Mouse (Mus musculus): ENCODE results near the gene Gpr83. TPM values are rescaled to one million over a fixed set of nuclear protein-coding genes. Genes with fewer than 3 reads are reported as not detected.

Gene Gpr83
- total and polyA plus RNA-seq, 2 experiments from 2014 or later = 3.8 to 4.6 TPM

- Histone ChIP-seq H3K9me3 (ENCODE audit: low read length) (no peaks in the 10 kb centered on the region), H3K4me3 (ENCODE audit: low read depth, low read length) (no peak overlapping the region), H3K4me1 (ENCODE audit: insufficient read depth, low read length) (no peaks in the 10 kb centered on the region), H3K36me3 (ENCODE audit: insufficient read depth, low read length) (no peaks in the 10 kb centered on the region), H3K27ac (ENCODE audit: low read depth, low read length) (no peak overlapping the region), H3K9ac (replicated peaks; ENCODE audit: low read length, poor library complexity, severe bottlenecking) (no peak overlapping the region), H3K4me2 (ENCODE audit: low read depth, low read length, poor library complexity, severe bottlenecking) (no peak overlapping the region), H3K27me3 (ENCODE audit: insufficient read depth, low read length) (no peaks in the 10 kb centered on the region)
- 85% methylated on average over 6 of the region's 6 CpGs for WGBS
- ATAC-seq (ENCODE audit: low FRiP score) = no peak
- TF ChIP-seq CTCF (IDR thresholded peaks at IDR 0.05) = no peak
- no peak for DNase-seq (ENCODE audit: low spot score)
Observed at GRCm38 (mm10) chr9:14887787-14888382, 27.9 kb downstream of the Gpr83 start.

- Histone ChIP-seq H3K9me3 (ENCODE audit: low read length) (no peaks in the 10 kb centered on the region), H3K27me3 (ENCODE audit: insufficient read depth, low read length) (no peaks in the 10 kb centered on the region), H3K27ac (ENCODE audit: low read depth, low read length) (no peak overlapping the region), H3K9ac (replicated peaks; ENCODE audit: low read length, poor library complexity, severe bottlenecking) (no peak overlapping the region), H3K36me3 (ENCODE audit: insufficient read depth, low read length) (no peaks in the 10 kb centered on the region), H3K4me2 (ENCODE audit: low read depth, low read length, poor library complexity, severe bottlenecking) (no peak overlapping the region), H3K4me1 (ENCODE audit: insufficient read depth, low read length) (no peaks in the 10 kb centered on the region), H3K4me3 (ENCODE audit: low read depth, low read length) (no peak overlapping the region)
- DNase-seq (ENCODE audit: low spot score) (no peak), ATAC-seq (ENCODE audit: low FRiP score) (no peak)
- TF ChIP-seq CTCF (IDR thresholded peaks at IDR 0.05) = no peak
- 74% methylated on average over 6 of the region's 6 CpGs for WGBS
Observed at GRCm38 (mm10) chr9:14888671-14889070, 28.7 kb downstream of the Gpr83 start.

- H3K4me2 ChIP-seq (ENCODE audit: low read depth, low read length, poor library complexity, severe bottlenecking) = no peak overlapping the region
- no peak overlapping the region for H3K27ac ChIP-seq (ENCODE audit: low read depth, low read length)
- 49% methylated on average over 3 of the region's 3 CpGs for WGBS
- ATAC-seq (ENCODE audit: low FRiP score) = no peak
- no peaks in the 10 kb centered on the region for H3K4me1 ChIP-seq (ENCODE audit: insufficient read depth, low read length)
- H3K9me3 ChIP-seq (ENCODE audit: low read length) = no peaks in the 10 kb centered on the region
- no peak for TF ChIP-seq CTCF (IDR thresholded peaks at IDR 0.05)
- no peaks in the 10 kb centered on the region for H3K36me3 ChIP-seq (ENCODE audit: insufficient read depth, low read length)
- DNase-seq (ENCODE audit: low spot score) = no peak
- H3K9ac ChIP-seq (replicated peaks; ENCODE audit: low read length, poor library complexity, severe bottlenecking) = no peak overlapping the region
- no peak overlapping the region for H3K4me3 ChIP-seq (ENCODE audit: low read depth, low read length)
- no peaks in the 10 kb centered on the region for H3K27me3 ChIP-seq (ENCODE audit: insufficient read depth, low read length)
Observed at GRCm38 (mm10) chr9:14890699-14891098, 30.7 kb downstream of the Gpr83 start.

- Histone ChIP-seq H3K36me3 (ENCODE audit: insufficient read depth, low read length) (no peaks in the 10 kb centered on the region), H3K4me3 (ENCODE audit: low read depth, low read length) (no peak overlapping the region), H3K27me3 (ENCODE audit: insufficient read depth, low read length) (no peaks in the 10 kb centered on the region), H3K4me1 (ENCODE audit: insufficient read depth, low read length) (no peaks in the 10 kb centered on the region), H3K27ac (ENCODE audit: low read depth, low read length) (no peak overlapping the region), H3K9ac (replicated peaks; ENCODE audit: low read length, poor library complexity, severe bottlenecking) (no peak overlapping the region), H3K4me2 (ENCODE audit: low read depth, low read length, poor library complexity, severe bottlenecking) (no peak overlapping the region), H3K9me3 (ENCODE audit: low read length) (no peaks in the 10 kb centered on the region)
- peak; percentile 61 for DNase-seq (ENCODE audit: low spot score)
- ATAC-seq (ENCODE audit: low FRiP score) = no peak
- WGBS = 64% methylated on average over 5 of the region's 5 CpGs
- no peak for TF ChIP-seq CTCF (IDR thresholded peaks at IDR 0.05)
Observed at GRCm38 (mm10) chr9:14891891-14892290, 31.9 kb downstream of the Gpr83 start.

GRCm38 (mm10) chr9:14893388-14893787 is 33.4 kb downstream of the Gpr83 start:
- TF ChIP-seq CTCF (IDR thresholded peaks at IDR 0.05) = no peak
- no peaks in the 10 kb centered on the region for H3K36me3 ChIP-seq (ENCODE audit: insufficient read depth, low read length)
- DNase-seq (ENCODE audit: low spot score) (no peak), ATAC-seq (ENCODE audit: low FRiP score) (no peak)
- H3K4me1 ChIP-seq (ENCODE audit: insufficient read depth, low read length) = no peaks in the 10 kb centered on the region
- H3K27ac ChIP-seq (ENCODE audit: low read depth, low read length) = no peak overlapping the region
- no peaks in the 10 kb centered on the region for H3K9me3 ChIP-seq (ENCODE audit: low read length)
- H3K4me2 ChIP-seq (ENCODE audit: low read depth, low read length, poor library complexity, severe bottlenecking) = no peak overlapping the region
- no peak overlapping the region for H3K4me3 ChIP-seq (ENCODE audit: low read depth, low read length)
- H3K27me3 ChIP-seq (ENCODE audit: insufficient read depth, low read length) = no peaks in the 10 kb centered on the region
- WGBS = 84% methylated on average over 9 of the region's 9 CpGs
- H3K9ac ChIP-seq (replicated peaks; ENCODE audit: low read length, poor library complexity, severe bottlenecking) = no peak overlapping the region

GRCm38 (mm10) chr9:14894628-14895027 is 34.6 kb downstream of the Gpr83 start:
- Histone ChIP-seq H3K27me3 (ENCODE audit: insufficient read depth, low read length) (no peaks in the 10 kb centered on the region), H3K9me3 (ENCODE audit: low read length) (no peaks in the 10 kb centered on the region), H3K4me3 (ENCODE audit: low read depth, low read length) (no peak overlapping the region), H3K27ac (ENCODE audit: low read depth, low read length) (no peak overlapping the region), H3K9ac (replicated peaks; ENCODE audit: low read length, poor library complexity, severe bottlenecking) (no peak overlapping the region), H3K4me2 (ENCODE audit: low read depth, low read length, poor library complexity, severe bottlenecking) (no peak overlapping the region), H3K4me1 (ENCODE audit: insufficient read depth, low read length) (no peaks in the 10 kb centered on the region), H3K36me3 (ENCODE audit: insufficient read depth, low read length) (no peaks in the 10 kb centered on the region)
- WGBS = 87% methylated on average over 3 of the region's 3 CpGs
- ATAC-seq (ENCODE audit: low FRiP score) (no peak), DNase-seq (ENCODE audit: low spot score) (no peak)
- peak; percentile 49 for TF ChIP-seq CTCF (IDR thresholded peaks at IDR 0.05)

Data from midbrain, postnatal 0 days (tissue).